Mouse (Mus musculus) hindbrain, embryonic 11.5 days (tissue): ENCODE measurements at regions not wholly inside any gene's neighbourhood (a gene's known extent, or its start where the extent isn't known, plus 50 kb on each side); places are given as distances from the start of the nearest gene placed in this dataset.

ENCODE experiments used
- ATAC-seq: fragments of 200-750 bp; cut with Nextera tagmentation; 2 replicates; pipeline ENCODE4 v1.8.0; 2017; ENCODE audit warnings: mild to moderate bottlenecking, moderate TSS enrichment, moderate library complexity; ENCODE audit not compliant: low FRiP score
- DNase-seq: peaks from one replicate; pipeline ENCODE4 v3.0.0-alpha.2; 2015; ENCODE audit warnings: low spot score
- H3K27ac ChIP-seq: fragments of 300-500 bp; sonication (generic); 2 replicates; pipeline ENCODE4 v1.5.1; 2014; ENCODE audit warnings: mild to moderate bottlenecking, low read depth, low read length
- H3K27me3 ChIP-seq: fragments of 300-500 bp; sonication (generic); 2 replicates; pipeline ENCODE4 v1.6.1; 2014; ENCODE audit warnings: mild to moderate bottlenecking, low read length, moderate library complexity, mixed read lengths; ENCODE audit not compliant: control insufficient read depth, insufficient read depth
- H3K36me3 ChIP-seq: fragments of 300-500 bp; sonication (generic); 2 replicates; pipeline ENCODE4 v1.6.1; 2014; ENCODE audit warnings: mild to moderate bottlenecking, low read length, moderate library complexity, mixed read lengths; ENCODE audit not compliant: control insufficient read depth, insufficient read depth
- H3K4me1 ChIP-seq: fragments of 300-500 bp; sonication (generic); replicated peaks from 2 replicates; pipeline ENCODE4 v1.6.1; 2014; ENCODE audit warnings: low read length, mixed read lengths; ENCODE audit not compliant: control insufficient read depth, insufficient read depth
- H3K4me2 ChIP-seq: fragments of 300-500 bp; sonication (generic); replicated peaks from 2 replicates; pipeline ENCODE4 v1.6.1; 2014; ENCODE audit warnings: mild to moderate bottlenecking, low read depth, low read length
- H3K4me3 ChIP-seq: fragments of 300-500 bp; sonication (generic); 2 replicates; pipeline ENCODE4 v1.5.1; 2014; ENCODE audit warnings: low read depth, low read length
- H3K9ac ChIP-seq: fragments of 300-500 bp; sonication (generic); 2 replicates; pipeline ENCODE4 v1.6.1; 2014; ENCODE audit warnings: low read depth, low read length
- H3K9me3 ChIP-seq: fragments of 300-500 bp; sonication (generic); 2 replicates; pipeline ENCODE4 v1.6.1; 2016; ENCODE audit warnings: low read length; ENCODE audit not compliant: control insufficient read depth
- WGBS: fragments of 180-500 bp; shearing (Covaris S2); extraction: QIAGEN DNeasy Blood & Tissue Kit; methylation state at CpG from one replicate; pipeline ENCODE4 v1.1.7; 2014; 5-methylcytosine and 5-hydroxymethylcytosine counted together

- DNase-seq = no peak
- Histone ChIP-seq H3K9ac (no peak overlapping the region), H3K4me1 (no peaks in the 10 kb centered on the region), H3K9me3 (no peaks in the 10 kb centered on the region), H3K27me3 (no peaks in the 10 kb centered on the region), H3K36me3 (no peaks in the 10 kb centered on the region), H3K4me3 (no peak overlapping the region), H3K4me2 (no peak overlapping the region), H3K27ac (no peak overlapping the region)
- no peak for ATAC-seq
- 22% methylated on average over 5 of the region's 5 CpGs for WGBS
Observed at GRCm38 (mm10) chr14:58545778-58546177, 475.4 kb downstream of the Fgf9 start.

GRCm38 (mm10) chr14:58543140-58543767 is 472.9 kb downstream of the Fgf9 start:
- H3K4me2 ChIP-seq = no peak overlapping the region
- H3K4me1 ChIP-seq = no peaks in the 10 kb centered on the region
- 85% methylated on average over 10 of the region's 10 CpGs for WGBS
- ATAC-seq (no peak), DNase-seq (no peak)
- H3K9me3 ChIP-seq = no peaks in the 10 kb centered on the region
- H3K36me3 ChIP-seq = no peaks in the 10 kb centered on the region
- H3K27me3 ChIP-seq = no peaks in the 10 kb centered on the region
- no peak overlapping the region for H3K9ac ChIP-seq
- no peak overlapping the region for H3K4me3 ChIP-seq
- H3K27ac ChIP-seq = no peak overlapping the region

- Histone ChIP-seq H3K4me2 (no peak overlapping the region), H3K9ac (no peak overlapping the region), H3K27ac (no peak overlapping the region), H3K4me3 (no peak overlapping the region), H3K4me1 (no peaks in the 10 kb centered on the region), H3K9me3 (no peaks in the 10 kb centered on the region), H3K27me3 (no peaks in the 10 kb centered on the region), H3K36me3 (no peaks in the 10 kb centered on the region)
- WGBS = 69% methylated on average over 6 of the region's 6 CpGs
- ATAC-seq (no peak), DNase-seq (no peak)
Observed at GRCm38 (mm10) chr14:58538135-58538534, 467.8 kb downstream of the Fgf9 start.

- H3K9ac ChIP-seq = no peak overlapping the region
- no peak for ATAC-seq
- H3K9me3 ChIP-seq = no peaks in the 10 kb centered on the region
Observed at GRCm38 (mm10) chr14:58520976-58521549, 450.7 kb downstream of the Fgf9 start.

GRCm38 (mm10) chr14:58520384-58520783 is 450.0 kb downstream of the Fgf9 start:
- 49% methylated on average over 5 of the region's 5 CpGs for WGBS

More at GRCm38 (mm10) chr14:58520976-58521549, 450.7 kb downstream of the Fgf9 start:
- Histone ChIP-seq H3K4me2 (no peak overlapping the region), H3K27me3 (no peaks in the 10 kb centered on the region), H3K4me3 (no peak overlapping the region), H3K36me3 (no peaks in the 10 kb centered on the region), H3K27ac (no peak overlapping the region), H3K4me1 (no peaks in the 10 kb centered on the region)
- DNase-seq = no peak
- 69% methylated on average over 5 of the region's 5 CpGs for WGBS

GRCm38 (mm10) chr14:58519086-58519485 is 448.7 kb downstream of the Fgf9 start:
- no peak overlapping the region for H3K9ac ChIP-seq
- H3K4me1 ChIP-seq = no peaks in the 10 kb centered on the region
- no peak overlapping the region for H3K4me3 ChIP-seq
- 91% methylated on average over 1 of the region's 1 CpGs for WGBS
- no peaks in the 10 kb centered on the region for H3K9me3 ChIP-seq
- no peak overlapping the region for H3K4me2 ChIP-seq
- ATAC-seq = no peak
- H3K36me3 ChIP-seq = no peaks in the 10 kb centered on the region
- no peak for DNase-seq
- H3K27me3 ChIP-seq = no peaks in the 10 kb centered on the region
- no peak overlapping the region for H3K27ac ChIP-seq

More at GRCm38 (mm10) chr14:58520384-58520783, 450.0 kb downstream of the Fgf9 start:
- Histone ChIP-seq H3K36me3 (no peaks in the 10 kb centered on the region), H3K9ac (no peak overlapping the region), H3K27me3 (no peaks in the 10 kb centered on the region), H3K4me3 (no peak overlapping the region), H3K4me1 (no peaks in the 10 kb centered on the region), H3K4me2 (no peak overlapping the region), H3K27ac (no peak overlapping the region), H3K9me3 (no peaks in the 10 kb centered on the region)
- DNase-seq = no peak
- no peak for ATAC-seq

GRCm38 (mm10) chr14:58516543-58516942 is 446.2 kb downstream of the Fgf9 start:
- no peaks in the 10 kb centered on the region for H3K4me1 ChIP-seq
- 48% methylated on average over 4 of the region's 4 CpGs for WGBS
- no peaks in the 10 kb centered on the region for H3K9me3 ChIP-seq
- no peaks in the 10 kb centered on the region for H3K27me3 ChIP-seq
- no peak for ATAC-seq
- H3K9ac ChIP-seq = no peak overlapping the region
- no peak overlapping the region for H3K27ac ChIP-seq
- H3K4me3 ChIP-seq = no peak overlapping the region
- no peaks in the 10 kb centered on the region for H3K36me3 ChIP-seq
- no peak overlapping the region for H3K4me2 ChIP-seq
- no peak for DNase-seq

GRCm38 (mm10) chr14:58512177-58512576 is 441.8 kb downstream of the Fgf9 start:
- WGBS = 95% methylated on average over 6 of the region's 6 CpGs
- no peaks in the 10 kb centered on the region for H3K36me3 ChIP-seq
- DNase-seq = no peak

GRCm38 (mm10) chr14:58511571-58511985 is 441.2 kb downstream of the Fgf9 start:
- no peak overlapping the region for H3K9ac ChIP-seq
- H3K9me3 ChIP-seq = no peaks in the 10 kb centered on the region
- no peak for DNase-seq
- H3K4me2 ChIP-seq = no peak overlapping the region
- WGBS = 65% methylated on average over 4 of the region's 4 CpGs
- no peaks in the 10 kb centered on the region for H3K36me3 ChIP-seq
- H3K27me3 ChIP-seq = no peaks in the 10 kb centered on the region
- H3K4me3 ChIP-seq = no peak overlapping the region
- H3K4me1 ChIP-seq = no peaks in the 10 kb centered on the region
- no peak for ATAC-seq
- no peak overlapping the region for H3K27ac ChIP-seq

More at GRCm38 (mm10) chr14:58512177-58512576, 441.8 kb downstream of the Fgf9 start:
- Histone ChIP-seq H3K4me3 (no peak overlapping the region), H3K27me3 (no peaks in the 10 kb centered on the region), H3K9me3 (no peaks in the 10 kb centered on the region), H3K4me2 (no peak overlapping the region), H3K27ac (no peak overlapping the region), H3K4me1 (no peaks in the 10 kb centered on the region), H3K9ac (no peak overlapping the region)
- no peak for ATAC-seq
